9 mouse cellular contexts compared by ENCODE assay signal in the genomic region with DNA sequence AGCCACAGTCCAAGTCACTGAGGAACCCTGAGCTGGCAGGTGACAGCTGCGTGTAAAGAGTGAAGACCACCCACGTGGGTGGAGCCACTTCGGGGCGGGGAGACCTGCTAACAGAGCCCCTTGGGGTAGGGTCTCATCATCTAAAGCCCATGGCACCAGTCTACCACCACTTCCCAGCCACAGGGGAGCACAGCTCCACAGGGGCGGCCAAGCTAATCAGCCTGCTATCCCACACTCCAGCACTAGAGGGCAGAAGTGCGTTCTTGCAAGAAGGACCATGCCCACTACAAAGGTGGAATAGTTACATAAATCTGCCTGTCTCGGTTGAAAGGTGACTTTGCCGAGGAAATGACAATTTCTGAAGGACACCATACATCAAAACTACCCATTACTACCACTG. TPM values are rescaled to one million over a fixed set of nuclear protein-coding genes. Genes with fewer than 3 reads are reported as not detected.
DNase-seq lines count a peak whose midpoint lies in the region; ATAC-seq and TF ChIP-seq lines count a peak whose summit lies in the region.
"Had no signal": no experiment of that assay in that cellular context is flagged by ENCODE, and none has a peak within 500 bp of the region (broad histone marks: within the 10 kb centered on the region; RNA-seq: fewer than 3 reads in every experiment).

No protein-coding gene starts in this region.

- no peaks in the 10 kb centered on the region for H3K27me3 ChIP-seq in neural tube, embryonic 15.5 days (replicated peaks)
- no peaks in the 10 kb centered on the region for H3K27me3 ChIP-seq in embryonic facial prominence, embryonic 14.5 days (replicated peaks; ENCODE audit: control insufficient read depth, insufficient read depth, low read length)
- H3K27me3 ChIP-seq in limb, embryonic 14.5 days (ENCODE audit: control insufficient read depth, insufficient read depth, low read length) = no peaks in the 10 kb centered on the region
- H3K27me3 ChIP-seq: hindbrain, embryonic 15.5 days had no signal

- ATAC-seq in neural tube, embryonic 15.5 days (ENCODE audit: low FRiP score) = no peak
- ATAC-seq in embryonic facial prominence, embryonic 14.5 days (ENCODE audit: low read depth) = no peak
- no peak for ATAC-seq in limb, embryonic 14.5 days (ENCODE audit: low FRiP score, low read depth)

- 56% methylated on average over 8 of the region's 8 CpGs for WGBS in neural tube, embryonic 15.5 days
- 45% methylated on average over 8 of the region's 8 CpGs for WGBS in bone marrow, adult 2 months
- 66% methylated on average over 8 of the region's 8 CpGs for WGBS in embryonic facial prominence, embryonic 14.5 days
- WGBS in limb, embryonic 14.5 days = 72% methylated on average over 8 of the region's 8 CpGs

- peak; percentile 77 for DNase-seq in neural tube, embryonic 10.5 days (ENCODE audit: extremely low spot score, low spot score)
- DNase-seq in embryonic facial prominence, embryonic 14.5 days (ENCODE audit: low spot score) = peak; percentile 72
- DNase-seq in induced T-regulatory cell, adult 2 months (ENCODE audit: low read depth) = peak; percentile 93
- DNase-seq in limb, embryonic 14.5 days (ENCODE audit: low spot score) = peak; percentile 44
- DNase-seq in retina, adult 2 months (ENCODE audit: low read depth, low spot score) = peak; percentile 53
- peak; percentile 84 for DNase-seq in thymus, postnatal 14 days

- H3K4me1 ChIP-seq in neural tube, embryonic 15.5 days = peaks cover 51% of the 10 kb centered on the region
- no peaks in the 10 kb centered on the region; the same call in none of the 2 replicates for H3K4me1 ChIP-seq in bone marrow, adult 2 months (ENCODE audit: control insufficient read depth, insufficient read depth, low read length)
- peaks cover 12% of the 10 kb centered on the region; the same call in 1 of the 2 replicates for H3K4me1 ChIP-seq in embryonic facial prominence, embryonic 14.5 days (ENCODE audit: control insufficient read depth, insufficient read depth, low read length)
- peaks cover 10% of the 10 kb centered on the region for H3K4me1 ChIP-seq in limb, embryonic 14.5 days (ENCODE audit: control insufficient read depth, insufficient read depth, low read length)

- H3K9ac ChIP-seq in neural tube, embryonic 15.5 days (replicated peaks) = no peak overlapping the region
- H3K9ac ChIP-seq in embryonic facial prominence, embryonic 14.5 days (ENCODE audit: low read depth, low read length) = no peak overlapping the region
- no peak overlapping the region for H3K9ac ChIP-seq in limb, embryonic 14.5 days (ENCODE audit: low read depth, low read length, severe bottlenecking)
- H3K9ac ChIP-seq: hindbrain, embryonic 15.5 days had no signal

- peak; percentile 86 for TF ChIP-seq CTCF in bone marrow, adult 2 months (IDR thresholded peaks at IDR 0.05; ENCODE audit: control insufficient read depth, insufficient read depth, low read length)

- TF ChIP-seq POLR2A in bone marrow, adult 2 months (IDR thresholded peaks at IDR 0.05; ENCODE audit: borderline replicate concordance, control insufficient read depth, low read depth, low read length) = no peak; the same call in 1 of the 2 replicates
- no peak for TF ChIP-seq POLR2A in limb, embryonic 14.5 days (IDR thresholded peaks at IDR 0.05; ENCODE audit: borderline replicate concordance, extremely low read depth, insufficient read depth, insufficient read length)

- H3K4me2 ChIP-seq in neural tube, embryonic 15.5 days = no peak overlapping the region
- H3K4me2 ChIP-seq in embryonic facial prominence, embryonic 14.5 days (ENCODE audit: low read depth, low read length) = no peak overlapping the region
- H3K4me2 ChIP-seq in limb, embryonic 14.5 days (replicated peaks; ENCODE audit: low read depth, low read length, severe bottlenecking) = no peak overlapping the region
- H3K4me2 ChIP-seq: hindbrain, embryonic 15.5 days had no signal

- H3K27ac ChIP-seq in neural tube, embryonic 15.5 days (replicated peaks) = no peak overlapping the region
- H3K27ac ChIP-seq in bone marrow, adult 2 months (ENCODE audit: control insufficient read depth, insufficient read depth, low read depth, low read length, poor library complexity) = no peak overlapping the region
- no peak overlapping the region for H3K27ac ChIP-seq in embryonic facial prominence, embryonic 14.5 days (replicated peaks; ENCODE audit: low read depth, low read length)
- no peak overlapping the region for H3K27ac ChIP-seq in limb, embryonic 14.5 days (replicated peaks; ENCODE audit: low read depth, low read length)
- H3K27ac ChIP-seq: hindbrain, embryonic 15.5 days had no signal

- no peak overlapping the region for H3K4me3 ChIP-seq in neural tube, embryonic 15.5 days (replicated peaks)
- no peak overlapping the region for H3K4me3 ChIP-seq in bone marrow, adult 2 months (replicated peaks; ENCODE audit: control insufficient read depth, low read depth, low read length)
- H3K4me3 ChIP-seq in embryonic facial prominence, embryonic 14.5 days (ENCODE audit: low read depth, low read length) = no peak overlapping the region
- no peak overlapping the region for H3K4me3 ChIP-seq in limb, embryonic 14.5 days (replicated peaks; ENCODE audit: low read length)
- H3K4me3 ChIP-seq: hindbrain, embryonic 15.5 days had no signal

- peaks cover 62% of the 10 kb centered on the region for H3K36me3 ChIP-seq in neural tube, embryonic 15.5 days
- H3K36me3 ChIP-seq in embryonic facial prominence, embryonic 14.5 days (ENCODE audit: control insufficient read depth, insufficient read depth, low read length) = peaks cover 71% of the 10 kb centered on the region
- peaks cover 68% of the 10 kb centered on the region for H3K36me3 ChIP-seq in limb, embryonic 14.5 days (ENCODE audit: control insufficient read depth, insufficient read depth, low read length)

- no peaks in the 10 kb centered on the region for H3K9me3 ChIP-seq in neural tube, embryonic 15.5 days (replicated peaks)
- no peaks in the 10 kb centered on the region for H3K9me3 ChIP-seq in embryonic facial prominence, embryonic 14.5 days (ENCODE audit: control insufficient read depth, low read length)
- H3K9me3 ChIP-seq in limb, embryonic 14.5 days (ENCODE audit: control insufficient read depth, low read length) = no peaks in the 10 kb centered on the region
- H3K9me3 ChIP-seq: hindbrain, embryonic 15.5 days had no signal

RNA-seq across cellular contexts. Expression of a gene that starts 3.3 kb away (rescaled TPM):
- 25.7 and 30.2 TPM in 2 replicates for polyA plus RNA-seq in neural tube, embryonic 15.5 days (2015; fragmentation: Nextera tagmentation; extraction: Ambion mirVana)
- polyA plus RNA-seq in bone marrow, adult 2 months (2011; ENCODE audit: insufficient read depth, insufficient read length, low replicate concordance, missing spikeins) = 7.6 and 13.1 TPM in 2 replicates
- polyA plus RNA-seq in embryonic facial prominence, embryonic 14.5 days (2014; fragmentation: Nextera tagmentation; extraction: Ambion mirVana) = 22.6 and 26.1 TPM in 2 replicates
- 25.2 and 35.2 TPM in 2 replicates for polyA plus RNA-seq in limb, embryonic 14.5 days (2012; rRNA removed)
- 29.2 and 33.3 TPM in 2 replicates for polyA plus RNA-seq in limb, embryonic 14.5 days (2014; fragmentation: Nextera tagmentation; extraction: Ambion mirVana)

RNA-seq across cellular contexts. Expression of a gene that starts 17.2 kb away (rescaled TPM):
- 75.4 and 77.4 TPM in 2 replicates for polyA plus RNA-seq in neural tube, embryonic 15.5 days (2015; fragmentation: Nextera tagmentation; extraction: Ambion mirVana)
- 21.0 and 33.2 TPM in 2 replicates for polyA plus RNA-seq in bone marrow, adult 2 months (2011; ENCODE audit: insufficient read depth, insufficient read length, low replicate concordance, missing spikeins)
- 68.3 and 74.7 TPM in 2 replicates for polyA plus RNA-seq in embryonic facial prominence, embryonic 14.5 days (2014; fragmentation: Nextera tagmentation; extraction: Ambion mirVana)
- polyA plus RNA-seq in limb, embryonic 14.5 days (2012; rRNA removed) = 67.2 and 92.8 TPM in 2 replicates
- polyA plus RNA-seq in limb, embryonic 14.5 days (2014; fragmentation: Nextera tagmentation; extraction: Ambion mirVana) = 85.2 and 86.3 TPM in 2 replicates

RNA-seq across cellular contexts. Expression of a gene that starts 18.5 kb away (rescaled TPM):
- 0.23 and 0.31 TPM in 2 replicates for polyA plus RNA-seq in neural tube, embryonic 15.5 days (2015; fragmentation: Nextera tagmentation; extraction: Ambion mirVana)
- not detected in 2 replicates for polyA plus RNA-seq in bone marrow, adult 2 months (2011; ENCODE audit: insufficient read depth, insufficient read length, low replicate concordance, missing spikeins)
- 0.17 and 0.46 TPM in 2 replicates for polyA plus RNA-seq in embryonic facial prominence, embryonic 14.5 days (2014; fragmentation: Nextera tagmentation; extraction: Ambion mirVana)
- polyA plus RNA-seq in limb, embryonic 14.5 days (2012; rRNA removed) = 9.1 and 11.4 TPM in 2 replicates
- polyA plus RNA-seq in limb, embryonic 14.5 days (2014; fragmentation: Nextera tagmentation; extraction: Ambion mirVana) = 0.26 and 0.35 TPM in 2 replicates

RNA-seq across cellular contexts. Expression of a gene that starts 42.1 kb away (rescaled TPM):
- polyA plus RNA-seq in neural tube, embryonic 15.5 days (2015; fragmentation: Nextera tagmentation; extraction: Ambion mirVana) = 8.0 and 9.7 TPM in 2 replicates
- 0.87 and 0.90 TPM in 2 replicates for polyA plus RNA-seq in bone marrow, adult 2 months (2011; ENCODE audit: insufficient read depth, insufficient read length, low replicate concordance, missing spikeins)
- polyA plus RNA-seq in embryonic facial prominence, embryonic 14.5 days (2014; fragmentation: Nextera tagmentation; extraction: Ambion mirVana) = 1.4 and 2.1 TPM in 2 replicates
- polyA plus RNA-seq in limb, embryonic 14.5 days (2012; rRNA removed) = 9.1 and 12.2 TPM in 2 replicates
- polyA plus RNA-seq in limb, embryonic 14.5 days (2014; fragmentation: Nextera tagmentation; extraction: Ambion mirVana) = 2.8 and 4.1 TPM in 2 replicates

RNA-seq across cellular contexts. Expression of a gene that starts 45.3 kb away (rescaled TPM):
- polyA plus RNA-seq in neural tube, embryonic 15.5 days (2015; fragmentation: Nextera tagmentation; extraction: Ambion mirVana) = 0.19 and 0.33 TPM in 2 replicates
- not detected in 2 replicates for polyA plus RNA-seq in bone marrow, adult 2 months (2011; ENCODE audit: insufficient read depth, insufficient read length, low replicate concordance, missing spikeins)
- polyA plus RNA-seq in embryonic facial prominence, embryonic 14.5 days (2014; fragmentation: Nextera tagmentation; extraction: Ambion mirVana) = 0.51 and 0.87 TPM in 2 replicates
- 1.5 and 2.2 TPM in 2 replicates for polyA plus RNA-seq in limb, embryonic 14.5 days (2012; rRNA removed)
- 0.51 and 0.89 TPM in 2 replicates for polyA plus RNA-seq in limb, embryonic 14.5 days (2014; fragmentation: Nextera tagmentation; extraction: Ambion mirVana)
